Mouse (Mus musculus): ENCODE data around the gene 4931428F04Rik.

The 4931428F04Rik gene

GRCm38 (mm10) chr8:105288231-105288630 is 1.4 kb downstream of the 4931428F04Rik start:
- DNase-seq (ENCODE audit: low spot score in 2 of 2), result no peak

- no peak for DNase-seq (ENCODE audit: low spot score in 2 of 2)
Measured at GRCm38 (mm10) chr8:105286907-105287306, 2.8 kb downstream of the 4931428F04Rik start.

GRCm38 (mm10) chr8:105285514-105285913 is 4.2 kb downstream of the 4931428F04Rik start:
- DNase-seq (ENCODE audit: low spot score in 2 of 2), result no peak

GRCm38 (mm10) chr8:105283074-105283473 is 6.6 kb downstream of the 4931428F04Rik start:
- no peak for DNase-seq (ENCODE audit: low spot score in 2 of 2)

- no peak for DNase-seq (ENCODE audit: low spot score in 2 of 2)
Measured at GRCm38 (mm10) chr8:105282239-105282638, 7.4 kb downstream of the 4931428F04Rik start.

- DNase-seq (ENCODE audit: low spot score in 2 of 2), result no peak
Measured at GRCm38 (mm10) chr8:105281821-105282220, 7.8 kb downstream of the 4931428F04Rik start.

GRCm38 (mm10) chr8:105280567-105280966 is 9.1 kb downstream of the 4931428F04Rik start:
- DNase-seq (ENCODE audit: low spot score in 2 of 2), result no peak

GRCm38 (mm10) chr8:105278911-105279334 is 10.7 kb downstream of the 4931428F04Rik start:
- peak; percentile 59 to 74 for DNase-seq (ENCODE audit: low spot score in 2 of 2)

- DNase-seq (ENCODE audit: low spot score in 2 of 2), result no peak
Measured at GRCm38 (mm10) chr8:105276292-105277120, 13.2 kb downstream of the 4931428F04Rik start.

- DNase-seq (ENCODE audit: low spot score in 2 of 2), result no peak
Measured at GRCm38 (mm10) chr8:105275840-105276239, 13.8 kb downstream of the 4931428F04Rik start, which contains the start of gene Nol3. Nol3 (plus strand) TSS chr8:105276140.

- no peak for DNase-seq (ENCODE audit: low spot score in 2 of 2)
Measured at GRCm38 (mm10) chr8:105275387-105275786, 14.3 kb downstream of the 4931428F04Rik start.

- DNase-seq (ENCODE audit: low spot score in 2 of 2), result no peak
Measured at GRCm38 (mm10) chr8:105270916-105271186, 18.8 kb downstream of the 4931428F04Rik start.

- DNase-seq (ENCODE audit: low spot score in 2 of 2), result no peak
Measured at GRCm38 (mm10) chr8:105270101-105270915, 19.4 kb downstream of the 4931428F04Rik start.

- DNase-seq (ENCODE audit: low spot score in 2 of 2), result no peak
Measured at GRCm38 (mm10) chr8:105269461-105269947, 20.2 kb downstream of the 4931428F04Rik start, which contains the start of gene Hsf4. Hsf4 (plus strand) TSS chr8:105269801.

GRCm38 (mm10) chr8:105269075-105269458 is 20.6 kb downstream of the 4931428F04Rik start:
- DNase-seq (ENCODE audit: low spot score in 2 of 2), result no peak

GRCm38 (mm10) chr8:105268342-105269074 is 21.2 kb downstream of the 4931428F04Rik start:
- DNase-seq (ENCODE audit: low spot score in 2 of 2), result peak; percentile 73 to 80

- DNase-seq (ENCODE audit: low spot score in 2 of 2), result no peak
Measured at GRCm38 (mm10) chr8:105266775-105267174, 22.9 kb downstream of the 4931428F04Rik start.

GRCm38 (mm10) chr8:105265128-105265527 is 24.5 kb downstream of the 4931428F04Rik start:
- no peak for DNase-seq (ENCODE audit: low spot score in 2 of 2)

GRCm38 (mm10) chr8:105264024-105264982 is 25.4 kb downstream of the 4931428F04Rik start, which contains the start of the genes Tradd and Fbxl8:
Tradd (minus strand) TSS chr8:105264609.
Fbxl8 (plus strand) TSS chr8:105264648.
- DNase-seq (ENCODE audit: low spot score in 2 of 2), result peak in 1 of 2 experiments; percentile 43

GRCm38 (mm10) chr8:105263244-105263912 is 26.3 kb downstream of the 4931428F04Rik start:
- no peak for DNase-seq (ENCODE audit: low spot score in 2 of 2)
